21 mouse cellular contexts compared by ENCODE assay signal in genomic region chr9:53258199-53258598, GRCm38 (mm10). TPM values are rescaled to one million over a fixed set of nuclear protein-coding genes. Genes with fewer than 3 reads are reported as not detected.
DNase-seq lines count a peak whose midpoint lies in the region; ATAC-seq and TF ChIP-seq lines count a peak whose summit lies in the region.
"Had no signal": no experiment of that assay in that cellular context is flagged by ENCODE, and none has a peak within 500 bp of the region (broad histone marks: within the 10 kb centered on the region; RNA-seq: fewer than 3 reads in every experiment).

No protein-coding gene starts in this region.

- H3K4me1 ChIP-seq in lung, embryonic 14.5 days (ENCODE audit: insufficient read depth) = no peaks in the 10 kb centered on the region
- peaks cover 10% of the 10 kb centered on the region for H3K4me1 ChIP-seq in embryonic facial prominence, embryonic 10.5 days
- peaks cover 11% of the 10 kb centered on the region for H3K4me1 ChIP-seq in limb, embryonic 10.5 days
- H3K4me1 ChIP-seq in forebrain, embryonic 16.5 days (replicated peaks; ENCODE audit: control insufficient read depth, insufficient read depth, low read length) = no peaks in the 10 kb centered on the region
- H3K4me1 ChIP-seq: liver, embryonic 13.5 days had no signal

- H3K27ac ChIP-seq in lung, embryonic 14.5 days (ENCODE audit: low read depth) = no peak overlapping the region
- H3K27ac ChIP-seq in embryonic facial prominence, embryonic 10.5 days (replicated peaks) = peak overlapping the region; percentile 55
- H3K27ac ChIP-seq in limb, embryonic 10.5 days = 0 out of 2 replicates have a peak overlapping the region, but pooled peaks have one; percentile 46
- H3K27ac ChIP-seq in forebrain, embryonic 16.5 days (ENCODE audit: low read length) = no peak overlapping the region
- H3K27ac ChIP-seq: forebrain, embryonic 10.5 days; gastrocnemius, adult 2 months; heart, embryonic 13.5 days; hindbrain, embryonic 12.5 days; kidney, postnatal 0 days; liver, embryonic 13.5 days; lung, embryonic 15.5 days had no signal

- H3K27me3 ChIP-seq in lung, embryonic 14.5 days (ENCODE audit: insufficient read depth, low read length) = no peaks in the 10 kb centered on the region
- H3K27me3 ChIP-seq in embryonic facial prominence, embryonic 10.5 days (replicated peaks; ENCODE audit: low read depth, poor library complexity, severe bottlenecking) = no peaks in the 10 kb centered on the region
- no peaks in the 10 kb centered on the region for H3K27me3 ChIP-seq in limb, embryonic 10.5 days (ENCODE audit: low read depth, poor library complexity, severe bottlenecking)
- H3K27me3 ChIP-seq in forebrain, embryonic 16.5 days (replicated peaks; ENCODE audit: control insufficient read depth, insufficient read depth, low read length) = no peaks in the 10 kb centered on the region; the same call in 1 of the 2 replicates
- H3K27me3 ChIP-seq: heart, embryonic 13.5 days; hindbrain, embryonic 12.5 days; lung, embryonic 15.5 days had no signal

- no peak for TF ChIP-seq CTCF in lung, embryonic 14.5 days (IDR thresholded peaks at IDR 0.05; ENCODE audit: low read depth)

- H3K4me2 ChIP-seq in lung, embryonic 14.5 days = no peak overlapping the region
- no peak overlapping the region for H3K4me2 ChIP-seq in forebrain, embryonic 16.5 days (ENCODE audit: low read length)
- H3K4me2 ChIP-seq: heart, embryonic 13.5 days; hindbrain, embryonic 12.5 days; liver, embryonic 13.5 days; lung, embryonic 15.5 days had no signal

- DNase-seq in adrenal gland, adult 2 months = peak; percentile 6
- DNase-seq in adrenal gland, adult 8-10 months = no peak
- no peak for DNase-seq in lung, embryonic 14.5 days
- no peak for DNase-seq in lung, postnatal 10 days
- DNase-seq in embryonic facial prominence, embryonic 10.5 days (ENCODE audit: low spot score) = peak; percentile 12
- DNase-seq in limb, embryonic 10.5 days (ENCODE audit: low spot score) = no peak
- DNase-seq: cerebellum, adult 11-12 months; cerebellum, postnatal 14 days; gastrocnemius, adult 2 months; heart, postnatal 14 days; liver, embryonic 13.5 days; thymus, postnatal 25 days had no signal

- no peaks in the 10 kb centered on the region for H3K36me3 ChIP-seq in lung, embryonic 14.5 days (ENCODE audit: insufficient read depth)
- no peaks in the 10 kb centered on the region for H3K36me3 ChIP-seq in embryonic facial prominence, embryonic 10.5 days (replicated peaks)
- H3K36me3 ChIP-seq in limb, embryonic 10.5 days = no peaks in the 10 kb centered on the region
- H3K36me3 ChIP-seq in forebrain, embryonic 16.5 days (ENCODE audit: control insufficient read depth, insufficient read depth) = no peaks in the 10 kb centered on the region
- H3K36me3 ChIP-seq: forebrain, embryonic 10.5 days; heart, embryonic 13.5 days; hindbrain, embryonic 12.5 days; liver, embryonic 13.5 days; lung, embryonic 15.5 days had no signal

- no peak overlapping the region for H3K4me3 ChIP-seq in lung, embryonic 14.5 days (ENCODE audit: low read depth, low read length)
- H3K4me3 ChIP-seq in embryonic facial prominence, embryonic 10.5 days = no peak overlapping the region
- H3K4me3 ChIP-seq in limb, embryonic 10.5 days = no peak overlapping the region
- H3K4me3 ChIP-seq in forebrain, embryonic 16.5 days (replicated peaks; ENCODE audit: low read length) = no peak overlapping the region
- H3K4me3 ChIP-seq: forebrain, embryonic 10.5 days; gastrocnemius, adult 2 months; heart, embryonic 13.5 days; hindbrain, embryonic 12.5 days; liver, embryonic 13.5 days; lung, embryonic 15.5 days had no signal

- no peak overlapping the region for H3K9ac ChIP-seq in lung, embryonic 14.5 days
- no peak overlapping the region for H3K9ac ChIP-seq in forebrain, embryonic 16.5 days (replicated peaks; ENCODE audit: low read depth, low read length)
- H3K9ac ChIP-seq: hindbrain, embryonic 12.5 days; liver, embryonic 13.5 days; lung, embryonic 15.5 days had no signal

- no peaks in the 10 kb centered on the region for H3K9me3 ChIP-seq in lung, embryonic 14.5 days (ENCODE audit: low read depth, low read length)
- no peaks in the 10 kb centered on the region for H3K9me3 ChIP-seq in embryonic facial prominence, embryonic 10.5 days
- H3K9me3 ChIP-seq in limb, embryonic 10.5 days (replicated peaks) = no peaks in the 10 kb centered on the region
- H3K9me3 ChIP-seq in forebrain, embryonic 16.5 days (ENCODE audit: control insufficient read depth, low read length) = no peaks in the 10 kb centered on the region
- H3K9me3 ChIP-seq: forebrain, embryonic 10.5 days; heart, embryonic 13.5 days; hindbrain, embryonic 12.5 days; liver, embryonic 13.5 days; lung, embryonic 15.5 days had no signal

- 33% methylated on average over 6 of the region's 6 CpGs for WGBS in lung, embryonic 14.5 days
- 24% methylated on average over 6 of the region's 6 CpGs for WGBS in embryonic facial prominence, embryonic 10.5 days
- 31% methylated on average over 6 of the region's 6 CpGs for WGBS in limb, embryonic 10.5 days
- WGBS in forebrain, embryonic 16.5 days = 50% methylated on average over 6 of the region's 6 CpGs

- ATAC-seq in lung, embryonic 14.5 days (ENCODE audit: insufficient read depth) = peak; percentile 18; the same call in 1 of the 2 replicates
- no peak for ATAC-seq in CD4-positive, CD25-positive, alpha-beta regulatory T cell, adult 4 months
- ATAC-seq in forebrain, embryonic 16.5 days = no peak
- ATAC-seq: midbrain, embryonic 16.5 days had no signal

RNA-seq across cellular contexts. Expression of gene Ddx10, which starts 10.3 kb away (rescaled TPM):
- 10 to 100 TPM; 17.5 to 19.7 TPM for total RNA-seq in adrenal gland, adult 2 months (2021)
- 0.16 and 0.18 TPM in 2 replicates for polyA plus RNA-seq in adrenal gland, adult 2 months (2012; rRNA removed)
- 10 to 100 TPM; 18.0 to 20.8 (median 18.6) TPM for total RNA-seq in adrenal gland, adult 8-10 months (2022)
- polyA plus RNA-seq in lung, embryonic 14.5 days (2014; fragmentation: Nextera tagmentation; extraction: Ambion mirVana) = 29.4 and 30.8 TPM in 2 replicates
- 30.3 and 30.8 TPM in 2 replicates for polyA plus RNA-seq in embryonic facial prominence, embryonic 10.5 days (2016; fragmentation: Nextera tagmentation; extraction: Ambion mirVana)
- 29.2 and 32.2 TPM in 2 replicates for polyA plus RNA-seq in limb, embryonic 10.5 days (2016; fragmentation: Nextera tagmentation; extraction: Ambion mirVana)
- 10 to 100 TPM; 50.5 to 59.5 TPM for polyA plus RNA-seq in CD4-positive, CD25-positive, alpha-beta regulatory T cell, adult 4 months (2017; shearing (Covaris generic))
- polyA plus RNA-seq in forebrain, embryonic 16.5 days (2015; fragmentation: Nextera tagmentation; extraction: Ambion mirVana) = 24.4 and 26.3 TPM in 2 replicates

RNA-seq across cellular contexts. Expression of gene Exph5, which starts 43.3 kb away (rescaled TPM):
- total RNA-seq in adrenal gland, adult 2 months (2021) = under 1 TPM; 0.12 to 0.17 TPM
- not detected in 2 replicates for polyA plus RNA-seq in adrenal gland, adult 2 months (2012; rRNA removed)
- under 1 TPM; 0.10 to 0.28 (median 0.25) TPM for total RNA-seq in adrenal gland, adult 8-10 months (2022)
- polyA plus RNA-seq in lung, embryonic 14.5 days (2014; fragmentation: Nextera tagmentation; extraction: Ambion mirVana) = 5.0 and 5.6 TPM in 2 replicates
- 1.7 TPM in 2 replicates for polyA plus RNA-seq in embryonic facial prominence, embryonic 10.5 days (2016; fragmentation: Nextera tagmentation; extraction: Ambion mirVana)
- 0.83 and 1.2 TPM in 2 replicates for polyA plus RNA-seq in limb, embryonic 10.5 days (2016; fragmentation: Nextera tagmentation; extraction: Ambion mirVana)
- polyA plus RNA-seq in CD4-positive, CD25-positive, alpha-beta regulatory T cell, adult 4 months (2017; shearing (Covaris generic)) = 1 to 10 TPM; 1.5 TPM
- 0.09 and 0.14 TPM in 2 replicates for polyA plus RNA-seq in forebrain, embryonic 16.5 days (2015; fragmentation: Nextera tagmentation; extraction: Ambion mirVana)
- total RNA-seq: granulocyte monocyte progenitor cell, adult 5-6 weeks had no signal

Comparison
In these comparisons a context has a peak if more than half of its experiments do, and no peak if none do; other contexts are left out.
1. DNase-seq: peak in adrenal gland, adult 2 months (single experiment) and embryonic facial prominence, embryonic 10.5 days (single experiment); none in adrenal gland, adult 8-10 months (single experiment), lung, embryonic 14.5 days (single experiment), lung, postnatal 10 days (single experiment) and limb, embryonic 10.5 days (single experiment).
2. H3K27ac ChIP-seq: peak in embryonic facial prominence, embryonic 10.5 days (single experiment) and limb, embryonic 10.5 days (single experiment); none in lung, embryonic 14.5 days (single experiment) and forebrain, embryonic 16.5 days (single experiment).
3. RNA of gene Ddx10, which starts 10.3 kb away (polyA plus RNA-seq): 50.5 to 59.5 TPM in CD4-positive, CD25-positive, alpha-beta regulatory T cell, adult 4 months, 30.3 to 30.8 TPM in embryonic facial prominence, embryonic 10.5 days, 29.4 to 30.8 TPM in lung, embryonic 14.5 days, 29.2 to 32.2 TPM in limb, embryonic 10.5 days and 24.4 to 26.3 TPM in forebrain, embryonic 16.5 days; 0.16 to 0.18 TPM in adrenal gland, adult 2 months; every median in the first group is over 10 times any median in the second.